Mouse (Mus musculus) small intestine, adult 2 months (tissue): ENCODE results near the gene Bloc1s5. TPM values are rescaled to one million over a fixed set of nuclear protein-coding genes. Genes with fewer than 3 reads are reported as not detected.

ENCODE experiments used
- H3K27ac ChIP-seq: fragments of 200-500 bp; 2 replicates; pipeline ENCODE4 v1.5.1; 2012; ENCODE audit warnings: low read depth, low read length, control low read depth, inconsistent platforms; ENCODE audit not compliant: insufficient read depth
- H3K27me3 ChIP-seq: fragments of 200-500 bp; 2 replicates; pipeline ENCODE4 v1.6.1; 2012; ENCODE audit warnings: mild to moderate bottlenecking, moderate library complexity, low read length, inconsistent platforms; ENCODE audit not compliant: control insufficient read depth, insufficient read depth
- H3K36me3 ChIP-seq: fragments of 200-500 bp; 2 replicates; pipeline ENCODE4 v1.6.1; 2012; ENCODE audit warnings: mild to moderate bottlenecking, low read length, control low read depth, inconsistent platforms; ENCODE audit not compliant: control insufficient read depth, insufficient read depth
- H3K4me1 ChIP-seq: fragments of 200-500 bp; 2 replicates; pipeline ENCODE4 v1.6.1; 2012; ENCODE audit warnings: low read length, inconsistent platforms, mixed read lengths; ENCODE audit not compliant: control insufficient read depth, insufficient read depth, insufficient read length
- H3K4me3 ChIP-seq: fragments of 200-500 bp; 2 replicates; pipeline ENCODE4 v1.5.1; 2012; ENCODE audit warnings: low read depth, mild to moderate bottlenecking, control low read depth, inconsistent platforms, low read length, moderate library complexity
- CTCF ChIP-seq: fragments of 200-500 bp; IDR thresholded peaks from 2 replicates; pipeline ENCODE4 v1.5.1; 2012; ENCODE audit warnings: low read depth, mild to moderate bottlenecking, control low read depth, inconsistent platforms, low read length, moderate library complexity, mixed read lengths; ENCODE audit not compliant: insufficient replicate concordance, insufficient read length; ENCODE audit errors: extremely low read depth
- POLR2A ChIP-seq: fragments of 200-500 bp; IDR thresholded peaks from 2 replicates; pipeline ENCODE4 v1.6.1; 2012; ENCODE audit warnings: low read depth, mild to moderate bottlenecking, control low read depth, inconsistent platforms, low read length, moderate library complexity
- WGBS: fragments of 180-500 bp; shearing (Covaris S2); methylation state at CpG from one replicate; pipeline ENCODE4 v1.1.7; 2018; 5-methylcytosine and 5-hydroxymethylcytosine counted together
- polyA plus RNA-seq: library from polyadenylated mRNA; depleted of rRNA; stranded (reverse); fragments of >200 nt; gene quantifications from 2 replicates; pipeline ENCODE4 v1.2.3, GENCODE M21; 2012

Gene Bloc1s5
- polyA plus RNA-seq, 1 experiment, result 2.0 TPM

DNA sequence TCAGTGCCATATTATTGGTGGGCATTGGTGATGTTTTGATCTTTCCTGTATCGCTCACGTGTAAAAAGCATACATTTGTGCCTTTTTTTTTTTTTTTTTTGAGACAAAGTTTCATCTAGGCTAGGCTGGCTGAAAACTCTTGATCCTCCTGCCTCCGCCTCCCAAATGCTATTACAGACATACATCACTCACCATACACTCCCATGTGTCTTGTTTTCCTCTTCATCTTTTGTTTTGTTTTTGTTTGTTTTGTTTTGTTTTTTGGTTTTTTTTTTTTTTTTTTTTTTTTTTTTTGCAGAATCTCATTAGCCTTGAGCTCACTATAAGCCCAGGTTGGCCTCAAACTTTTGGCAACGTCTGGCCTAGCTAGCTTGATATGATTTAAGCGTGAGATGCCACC lies 47.6 kb downstream of the Bloc1s5 start:
- H3K4me1 ChIP-seq, result no peaks in the 10 kb centered on the region
- no peaks in the 10 kb centered on the region for H3K27me3 ChIP-seq
- no peak overlapping the region for H3K4me3 ChIP-seq
- TF ChIP-seq POLR2A (no peak), CTCF (no peak)
- H3K36me3 ChIP-seq, result no peaks in the 10 kb centered on the region
- 87% methylated on average over 5 of the region's 5 CpGs for WGBS
- H3K27ac ChIP-seq, result no peak overlapping the region

- Histone ChIP-seq H3K4me3 (no peak overlapping the region), H3K4me1 (no peaks in the 10 kb centered on the region), H3K27ac (no peak overlapping the region), H3K27me3 (no peaks in the 10 kb centered on the region), H3K36me3 (no peaks in the 10 kb centered on the region)
- TF ChIP-seq POLR2A (no peak), CTCF (no peak)
- 80% methylated on average over 4 of the region's 4 CpGs for WGBS
Observed at GRCm38 (mm10) chr13:38586451-38586850, 48.5 kb downstream of the Bloc1s5 start.

DNA sequence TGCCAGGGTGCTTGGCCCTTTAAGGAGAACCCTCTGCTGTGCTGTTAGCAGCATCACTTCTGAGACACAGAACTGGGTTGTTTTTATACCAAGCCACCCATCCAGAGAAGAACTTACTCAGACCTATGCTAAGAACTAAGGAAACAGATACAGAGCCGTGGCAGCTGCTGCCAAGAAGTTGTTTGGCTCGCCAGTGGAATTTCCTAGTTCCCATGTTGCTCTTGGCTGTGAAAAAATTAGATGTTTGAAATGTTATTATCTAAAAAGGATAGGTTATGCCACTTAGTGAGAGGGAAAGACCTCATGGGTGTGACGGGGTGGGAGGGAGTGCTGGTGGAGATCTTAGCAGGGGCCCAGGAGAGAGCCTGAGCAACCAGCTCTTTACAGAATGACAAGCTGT lies 52.1 kb downstream of the Bloc1s5 start:
- no peaks in the 10 kb centered on the region for H3K36me3 ChIP-seq

GRCm38 (mm10) chr13:38580601-38581457 lies 54.1 kb downstream of the Bloc1s5 start:
- peak; percentile 83; the same call in 1 of the 2 replicates for TF ChIP-seq CTCF
- TF ChIP-seq POLR2A, result no peak
- 31% methylated on average over 11 of the region's 11 CpGs for WGBS
- Histone ChIP-seq H3K27me3 (no peaks in the 10 kb centered on the region), H3K36me3 (no peaks in the 10 kb centered on the region), H3K4me3 (peak overlapping the region; percentile 25; the same call in 1 of the 2 replicates), H3K4me1 (peaks cover 3% of the 10 kb centered on the region; the same call in 1 of the 2 replicates), H3K27ac (peak overlapping the region; percentile 36)

More for the DNA sequence above, 52.1 kb downstream of the Bloc1s5 start:
- TF ChIP-seq CTCF (no peak), POLR2A (no peak)
- Histone ChIP-seq H3K27me3 (no peaks in the 10 kb centered on the region), H3K27ac (no peak overlapping the region), H3K4me1 (peaks cover 3% of the 10 kb centered on the region; the same call in 1 of the 2 replicates), H3K4me3 (no peak overlapping the region)
- WGBS, result 50% methylated on average over 3 of the region's 3 CpGs

- Histone ChIP-seq H3K36me3 (no peaks in the 10 kb centered on the region), H3K27me3 (no peaks in the 10 kb centered on the region), H3K4me3 (peak overlapping the region; percentile 25), H3K4me1 (peaks cover 3% of the 10 kb centered on the region; the same call in 1 of the 2 replicates), H3K27ac (peak overlapping the region; percentile 36)
- WGBS, result 37% methylated on average over 25 of the region's 25 CpGs
- no peak for TF ChIP-seq CTCF
- TF ChIP-seq POLR2A, result no peak
Observed at GRCm38 (mm10) chr13:38579971-38580600, 54.8 kb downstream of the Bloc1s5 start.

DNA sequence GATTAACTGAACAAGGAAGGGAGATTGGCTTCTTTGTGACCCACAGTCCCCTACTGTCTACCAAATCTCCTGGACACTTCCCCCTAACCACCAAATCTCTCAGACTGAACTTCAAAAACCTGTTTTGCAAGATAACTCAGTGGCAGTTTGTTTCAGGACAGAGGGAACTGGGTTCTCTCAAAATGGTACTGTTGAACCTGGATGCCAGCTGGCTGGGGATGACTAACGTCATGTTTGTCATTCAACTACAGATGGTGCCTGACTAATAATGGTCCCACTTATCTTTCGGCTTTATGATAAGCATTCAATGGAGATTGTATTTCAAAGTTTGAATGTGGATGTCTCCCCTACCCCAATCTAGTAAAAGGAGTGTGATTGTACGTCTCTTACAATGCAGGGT lies 60.2 kb downstream of the Bloc1s5 start:
- Histone ChIP-seq H3K36me3 (no peaks in the 10 kb centered on the region), H3K27ac (no peak overlapping the region), H3K4me3 (no peak overlapping the region), H3K4me1 (no peaks in the 10 kb centered on the region; the same call in 1 of the 2 replicates), H3K27me3 (no peaks in the 10 kb centered on the region)
- no peak for TF ChIP-seq CTCF
- no peak for TF ChIP-seq POLR2A
- 30% methylated on average over 3 of the region's 3 CpGs for whole genome bisulfite sequencing

DNA sequence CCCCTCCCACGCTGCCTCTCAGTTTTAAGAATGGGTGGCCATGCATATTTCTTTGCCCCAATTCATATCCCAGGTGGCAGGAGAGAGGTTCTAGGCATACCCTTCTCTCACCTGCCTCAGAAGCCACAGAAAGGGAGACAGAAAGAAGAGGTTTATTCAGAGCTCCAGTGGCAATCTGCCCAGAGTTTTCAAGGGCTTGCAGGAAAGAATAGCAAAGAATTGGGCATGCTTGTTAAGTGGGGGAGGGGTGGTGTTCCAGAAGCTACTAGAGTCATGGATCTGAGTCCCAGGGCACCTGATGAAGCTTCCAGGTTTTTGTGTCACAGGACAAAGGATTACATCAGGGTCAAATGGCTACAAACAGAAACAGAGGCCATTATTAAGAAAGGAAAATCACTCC lies 61.6 kb downstream of the Bloc1s5 start:
- Histone ChIP-seq H3K27ac (no peak overlapping the region), H3K4me1 (no peaks in the 10 kb centered on the region; the same call in 1 of the 2 replicates), H3K4me3 (no peak overlapping the region), H3K36me3 (no peaks in the 10 kb centered on the region), H3K27me3 (no peaks in the 10 kb centered on the region)
- TF ChIP-seq POLR2A (no peak), CTCF (no peak)
- 89% methylated on average over 1 of the region's 1 CpGs for WGBS
